Mouse (Mus musculus) megakaryocyte, embryonic 14.5 days (primary cell): ENCODE results near the gene Gja10.

Experiments
- FLI1 ChIP-seq: IDR thresholded peaks from 2 replicates; pipeline ENCODE4 v1.6.1; 2012; ENCODE audit warnings: low read length, inconsistent platforms, mixed read lengths
- GATA1 ChIP-seq: IDR thresholded peaks from 3 replicates; pipeline ENCODE4 v1.6.1; 2012; ENCODE audit warnings: mixed read lengths, low read length, inconsistent platforms, borderline replicate concordance

GRCm38 (mm10) chr4:32579850-32580249 is 22.7 kb downstream of the Gja10 start:
- no peak for TF ChIP-seq FLI1
- TF ChIP-seq GATA1 = no peak
